Mouse (Mus musculus) embryonic facial prominence, embryonic 11.5 days (tissue): Measurements from ENCODE around the gene Mpzl1. TPM values are rescaled to one million over a fixed set of nuclear protein-coding genes. Genes with fewer than 3 reads are reported as not detected.

Experiments used
- ATAC-seq: fragments of 200-750 bp; cut with Nextera tagmentation; replicated peaks from 2 replicates; pipeline ENCODE4 v1.8.0; 2017; ENCODE audit warnings: low read depth; ENCODE audit not compliant: insufficient number of reproducible peaks, low FRiP score, low TSS enrichment
- DNase-seq: peaks from one replicate; pipeline ENCODE4 v3.0.0-alpha.2; 2015; ENCODE audit warnings: low spot score
- H3K27ac ChIP-seq: fragments of 300-500 bp; sonication (generic); replicated peaks from 2 replicates; pipeline ENCODE4 v1.5.1; 2014; ENCODE audit warnings: mild to moderate bottlenecking, low read depth, low read length, control low read depth
- H3K27me3 ChIP-seq: fragments of 300-500 bp; sonication (generic); 2 replicates; pipeline ENCODE4 v1.6.1; 2014; ENCODE audit warnings: mild to moderate bottlenecking, low read length, moderate library complexity, mixed read lengths; ENCODE audit not compliant: control insufficient read depth, insufficient read depth
- H3K36me3 ChIP-seq: fragments of 300-500 bp; sonication (generic); replicated peaks from 2 replicates; pipeline ENCODE4 v1.6.1; 2014; ENCODE audit warnings: low read depth, mild to moderate bottlenecking, low read length, moderate library complexity, mixed read lengths; ENCODE audit not compliant: control insufficient read depth, insufficient read depth
- H3K4me1 ChIP-seq: fragments of 300-500 bp; sonication (generic); 2 replicates; pipeline ENCODE4 v1.6.1; 2014; ENCODE audit warnings: low read length, mixed read lengths; ENCODE audit not compliant: control insufficient read depth, insufficient read depth
- H3K4me2 ChIP-seq: fragments of 300-500 bp; sonication (generic); 2 replicates; pipeline ENCODE4 v1.6.1; 2014; ENCODE audit warnings: low read depth, mild to moderate bottlenecking, control low read depth, low read length, moderate library complexity
- H3K4me3 ChIP-seq: fragments of 300-500 bp; sonication (generic); 2 replicates; pipeline ENCODE4 v1.5.1; 2014; ENCODE audit warnings: low read depth, low read length, control low read depth
- H3K9ac ChIP-seq: fragments of 300-500 bp; sonication (generic); replicated peaks from 2 replicates; pipeline ENCODE4 v1.6.1; 2014; ENCODE audit warnings: mild to moderate bottlenecking, control low read depth, low read length
- H3K9me3 ChIP-seq: fragments of 300-500 bp; sonication (generic); replicated peaks from 2 replicates; pipeline ENCODE4 v1.6.1; 2016; ENCODE audit warnings: mild to moderate bottlenecking, low read length, inconsistent platforms, mixed read lengths; ENCODE audit not compliant: control insufficient read depth
- WGBS: fragments of 180-500 bp; shearing (Covaris S2); extraction: QIAGEN DNeasy Blood & Tissue Kit; methylation state at CpG from one replicate; pipeline ENCODE4 v1.1.7; 2014; 5-methylcytosine and 5-hydroxymethylcytosine counted together
- polyA plus RNA-seq: library from polyadenylated mRNA; unstranded; fragments of >200 nt; fragmentation: Nextera tagmentation; extraction: Ambion mirVana; gene quantifications from 2 replicates; pipeline ENCODE4 v1.2.1, GENCODE M21; 2014

Gene Mpzl1
- polyA plus RNA-seq, 1 experiment from 2014 or later = 158 TPM

DNA sequence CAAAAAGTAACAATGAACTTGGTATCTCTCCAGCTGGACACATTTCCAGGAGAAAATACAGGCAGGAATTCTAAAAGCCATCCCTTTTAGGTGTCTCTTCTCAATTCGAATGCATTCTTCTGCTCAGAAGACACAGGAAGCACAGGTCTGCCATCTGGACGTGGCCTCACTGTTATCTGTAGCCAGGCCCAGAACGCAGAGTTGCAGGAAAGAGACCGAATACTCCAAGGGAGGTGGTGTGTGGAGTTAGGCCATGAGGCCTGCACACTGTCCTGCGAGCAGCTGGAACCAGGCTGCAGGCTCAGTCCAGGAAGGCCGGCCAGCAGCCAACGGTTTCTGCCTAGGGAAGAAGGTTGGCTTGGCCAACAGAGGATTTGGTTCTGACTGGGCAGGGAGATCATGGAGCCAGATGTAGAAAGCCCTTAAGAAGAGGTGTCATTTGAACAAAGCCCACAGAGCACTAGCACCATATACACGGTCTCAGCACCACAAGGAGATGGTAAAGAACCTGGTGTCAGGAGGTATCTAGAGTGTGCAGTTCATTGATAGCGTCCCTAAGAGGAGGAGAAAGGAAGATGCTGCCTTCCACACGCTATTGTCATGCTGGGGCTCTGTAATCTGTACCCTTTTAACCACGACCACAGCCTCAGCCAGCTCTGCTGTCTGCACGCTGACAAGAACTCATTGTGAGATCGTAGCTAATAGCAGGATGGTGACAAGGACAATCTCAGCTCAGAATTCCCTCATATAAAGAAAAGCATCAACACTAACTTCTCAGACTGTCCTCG lies 41.8 kb downstream of the Mpzl1 start:
- no peak overlapping the region for H3K4me3 ChIP-seq
- H3K36me3 ChIP-seq = no peaks in the 10 kb centered on the region; the same call in 1 of the 2 replicates
- no peaks in the 10 kb centered on the region for H3K9me3 ChIP-seq
- H3K4me2 ChIP-seq = no peak overlapping the region
- DNase-seq (no peak), ATAC-seq (no peak)
- no peak overlapping the region for H3K9ac ChIP-seq
- no peaks in the 10 kb centered on the region for H3K27me3 ChIP-seq
- H3K4me1 ChIP-seq = 0 out of 2 replicates have a peak, but pooled peaks cover 5% of the 10 kb centered on the region
- H3K27ac ChIP-seq = no peak overlapping the region
- whole genome bisulfite sequencing = 85% methylated on average over 14 of the region's 14 CpGs

DNA sequence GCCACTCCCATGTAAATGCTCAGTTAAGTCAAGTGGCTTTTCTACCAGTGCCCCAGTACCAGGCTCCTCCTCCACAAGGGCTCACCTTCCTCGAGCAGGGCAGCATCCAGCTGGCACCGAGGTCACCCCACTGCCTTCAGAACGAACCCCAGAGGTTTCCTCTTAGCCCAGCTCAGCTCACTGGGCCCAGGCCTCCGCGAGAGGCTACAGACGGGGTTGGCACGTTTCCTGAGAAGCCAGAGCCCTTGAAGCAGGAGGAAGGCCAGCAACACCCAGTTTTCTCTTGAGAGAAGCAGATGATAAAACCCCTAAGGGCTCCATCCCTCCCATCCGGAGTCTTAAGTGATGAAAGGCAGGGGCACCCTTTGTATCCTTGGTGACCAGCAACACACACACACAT lies 43.6 kb downstream of the Mpzl1 start:
- Histone ChIP-seq H3K4me3 (no peak overlapping the region), H3K27ac (no peak overlapping the region), H3K36me3 (no peaks in the 10 kb centered on the region; the same call in 1 of the 2 replicates), H3K27me3 (no peaks in the 10 kb centered on the region), H3K4me2 (no peak overlapping the region), H3K9me3 (no peaks in the 10 kb centered on the region), H3K9ac (no peak overlapping the region), H3K4me1 (0 out of 2 replicates have a peak, but pooled peaks cover 5% of the 10 kb centered on the region)
- 78% methylated on average over 8 of the region's 8 CpGs for WGBS
- no peak for DNase-seq
- ATAC-seq = no peak

DNA sequence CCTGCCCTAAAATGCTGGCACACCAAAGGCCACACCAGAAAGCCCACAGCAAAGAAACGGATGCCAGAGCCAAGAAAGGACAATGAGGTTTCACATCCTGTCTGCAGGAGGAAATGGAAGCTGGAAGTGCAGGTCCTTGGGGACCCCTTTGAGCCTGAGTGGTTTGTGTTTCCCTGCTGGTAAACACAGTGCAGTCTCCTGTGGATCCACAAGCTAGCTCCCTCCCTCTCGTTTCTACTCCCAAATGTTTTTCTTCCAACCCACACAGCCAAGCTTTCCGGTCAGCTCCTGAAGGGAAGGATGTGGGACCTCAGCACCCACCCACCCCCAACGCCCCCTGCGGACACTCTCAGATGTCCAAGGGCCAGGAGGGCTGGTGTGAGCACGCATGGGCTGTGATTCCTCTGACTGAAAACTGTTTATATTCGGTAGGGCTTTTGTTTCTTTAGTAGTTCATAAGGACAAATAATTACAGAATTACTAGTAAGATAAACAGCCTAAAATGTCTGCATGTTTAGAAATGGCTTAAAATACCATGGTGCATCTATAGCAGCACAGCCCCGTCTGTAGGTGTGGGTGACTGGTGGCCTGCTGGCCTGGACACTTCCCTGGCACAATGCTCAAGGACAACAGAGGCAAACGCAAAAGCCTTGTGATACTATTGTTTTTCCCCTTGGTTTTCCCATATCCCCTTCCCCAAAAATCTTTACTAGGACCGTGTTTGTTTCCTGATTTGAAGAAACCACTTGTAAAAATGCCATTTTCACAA lies 44.9 kb downstream of the Mpzl1 start:
- 0 out of 2 replicates have a peak, but pooled peaks cover 5% of the 10 kb centered on the region for H3K4me1 ChIP-seq
- H3K27me3 ChIP-seq = no peaks in the 10 kb centered on the region
- H3K36me3 ChIP-seq = no peaks in the 10 kb centered on the region; the same call in 1 of the 2 replicates
- no peak overlapping the region for H3K4me2 ChIP-seq
- 28% methylated on average over 10 of the region's 10 CpGs for WGBS
- no peaks in the 10 kb centered on the region for H3K9me3 ChIP-seq
- ATAC-seq (no peak), DNase-seq (peak; percentile 61)
- H3K9ac ChIP-seq = no peak overlapping the region
- H3K27ac ChIP-seq = no peak overlapping the region
- H3K4me3 ChIP-seq = no peak overlapping the region

DNA sequence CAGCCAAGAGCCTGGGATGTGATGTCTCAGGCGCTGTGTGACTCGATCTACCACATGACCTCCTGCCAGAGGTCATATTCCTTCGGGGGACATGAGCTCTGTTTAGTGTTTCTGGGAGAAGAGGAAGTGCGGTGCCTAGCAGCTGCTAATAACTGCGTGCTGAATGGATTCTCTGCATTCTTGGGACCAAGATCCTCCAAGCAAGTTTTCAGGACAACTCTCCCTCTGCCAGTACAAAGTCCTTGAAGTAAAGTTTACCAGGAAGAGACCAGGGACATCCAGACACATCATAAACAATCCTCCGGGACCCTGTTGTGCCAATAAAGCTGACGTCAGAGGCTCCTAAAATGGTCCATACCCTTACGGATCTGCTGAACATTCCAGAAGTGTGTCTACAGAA lies 46.5 kb downstream of the Mpzl1 start:
- Histone ChIP-seq H3K4me3 (no peak overlapping the region), H3K36me3 (no peaks in the 10 kb centered on the region; the same call in 1 of the 2 replicates), H3K27me3 (no peaks in the 10 kb centered on the region), H3K9me3 (no peaks in the 10 kb centered on the region), H3K9ac (no peak overlapping the region), H3K4me2 (no peak overlapping the region), H3K27ac (no peak overlapping the region), H3K4me1 (0 out of 2 replicates have a peak, but pooled peaks cover 5% of the 10 kb centered on the region)
- peak; percentile 15 for DNase-seq
- 32% methylated on average over 8 of the region's 8 CpGs for WGBS
- no peak for ATAC-seq

DNA sequence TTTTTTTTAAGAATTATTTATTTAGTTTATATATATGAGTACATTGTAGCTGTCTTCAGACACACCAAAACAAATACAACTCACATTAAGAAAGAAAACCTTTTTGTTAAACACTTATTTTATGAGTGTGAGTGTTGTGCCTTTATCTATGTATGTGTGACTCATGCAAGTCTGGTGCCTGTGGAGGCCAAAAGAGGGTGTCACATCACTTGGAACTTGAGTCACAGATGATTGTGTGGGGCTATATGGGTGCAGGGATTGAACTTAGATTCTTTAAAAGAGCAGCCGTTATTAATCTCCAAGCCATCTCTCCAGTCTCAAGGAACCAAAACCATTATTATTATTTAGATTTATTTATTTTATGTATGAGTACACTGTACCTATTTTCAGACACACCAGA lies 48.0 kb downstream of the Mpzl1 start:
- H3K27me3 ChIP-seq = no peaks in the 10 kb centered on the region
- WGBS = 88% methylated on average over 1 of the region's 1 CpGs
- DNase-seq = no peak

DNA sequence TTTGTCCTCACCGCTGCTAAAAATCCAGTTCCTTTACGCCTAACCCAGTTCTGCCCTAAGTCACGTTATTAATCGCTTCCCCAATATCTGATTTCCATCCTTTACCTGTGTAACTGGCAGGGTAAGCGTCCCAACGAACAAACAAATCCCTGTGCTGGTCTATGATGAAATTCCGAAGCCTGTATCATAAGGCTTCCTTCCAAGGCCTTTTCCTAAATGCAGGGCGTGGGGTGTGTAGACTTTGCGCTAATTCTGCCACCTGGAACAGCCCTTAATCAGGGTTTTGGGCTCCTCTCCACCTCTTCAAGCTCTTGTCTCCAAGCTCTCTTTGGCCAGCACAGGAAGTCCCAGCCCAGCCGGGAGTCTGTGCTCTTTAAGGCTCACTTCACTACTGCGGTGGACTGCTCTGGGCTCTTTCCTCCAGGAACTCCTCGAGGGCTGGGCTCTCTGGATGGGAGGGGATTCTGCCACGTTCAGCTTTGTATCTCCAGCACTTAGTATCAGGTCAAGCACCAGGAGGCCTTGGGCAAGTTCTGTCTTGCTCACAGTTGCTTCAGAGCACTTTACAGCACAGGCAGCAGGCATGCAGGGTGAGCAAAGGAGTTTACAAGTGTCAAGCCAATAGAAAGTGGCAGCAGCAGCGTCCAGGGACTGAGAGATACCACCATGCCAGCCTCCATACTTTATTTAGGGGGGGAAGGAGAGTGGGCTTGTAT lies 48.8 kb downstream of the Mpzl1 start:
- Histone ChIP-seq H3K27ac (no peak overlapping the region), H3K9ac (no peak overlapping the region), H3K4me2 (no peak overlapping the region), H3K27me3 (no peaks in the 10 kb centered on the region), H3K9me3 (no peaks in the 10 kb centered on the region), H3K4me3 (no peak overlapping the region), H3K36me3 (no peaks in the 10 kb centered on the region), H3K4me1 (0 out of 2 replicates have a peak, but pooled peaks cover 5% of the 10 kb centered on the region)
- DNase-seq (peak; percentile 20), ATAC-seq (no peak)
- WGBS = 69% methylated on average over 14 of the region's 14 CpGs

More for the DNA sequence above, 48.0 kb downstream of the Mpzl1 start:
- no peaks in the 10 kb centered on the region for H3K9me3 ChIP-seq
- H3K4me1 ChIP-seq = 0 out of 2 replicates have a peak, but pooled peaks cover 5% of the 10 kb centered on the region
- no peaks in the 10 kb centered on the region for H3K36me3 ChIP-seq
- H3K4me3 ChIP-seq = no peak overlapping the region
- no peak for ATAC-seq
- no peak overlapping the region for H3K4me2 ChIP-seq
- H3K27ac ChIP-seq = no peak overlapping the region
- no peak overlapping the region for H3K9ac ChIP-seq

DNA sequence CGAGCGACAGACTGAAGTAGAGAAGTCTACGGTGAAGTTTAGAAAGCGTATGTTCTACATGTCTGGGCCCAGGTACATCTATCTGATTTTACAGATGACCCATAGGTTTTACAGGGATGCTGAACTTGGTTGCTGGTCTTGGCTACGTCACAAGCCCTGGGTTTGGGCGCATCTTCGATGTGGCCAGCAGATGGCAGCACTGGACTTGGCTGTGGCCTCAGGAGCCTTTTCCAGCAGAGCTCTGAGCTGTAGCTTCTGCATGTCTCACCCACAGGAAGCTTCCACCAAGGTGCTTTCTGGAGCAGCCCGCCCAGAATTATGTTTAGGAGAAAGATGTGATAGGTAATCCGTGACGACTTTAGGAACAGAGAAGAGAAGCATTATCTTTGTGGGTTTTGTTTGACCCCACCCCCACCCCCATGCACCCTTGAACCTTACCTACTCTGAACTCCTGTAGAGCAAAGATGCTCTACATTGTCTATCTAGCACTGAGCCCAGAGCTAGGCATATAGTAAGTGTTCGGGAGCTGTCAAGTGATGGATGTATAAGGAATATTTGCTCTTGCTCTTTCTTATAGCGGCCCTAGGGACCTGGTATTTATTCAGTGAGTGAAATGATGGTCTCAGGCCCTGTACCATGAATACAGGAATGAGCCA lies 50.7 kb downstream of the Mpzl1 start:
- peak; percentile 61 for ATAC-seq
- no peak overlapping the region for H3K9ac ChIP-seq
- H3K4me2 ChIP-seq = no peak overlapping the region
- no peak overlapping the region for H3K4me3 ChIP-seq
- no peaks in the 10 kb centered on the region for H3K9me3 ChIP-seq
- 0 out of 2 replicates have a peak, but pooled peaks cover 5% of the 10 kb centered on the region for H3K4me1 ChIP-seq
- DNase-seq = peak; percentile 93
- no peak overlapping the region for H3K27ac ChIP-seq
- no peaks in the 10 kb centered on the region for H3K27me3 ChIP-seq
- WGBS = 29% methylated on average over 12 of the region's 12 CpGs
- H3K36me3 ChIP-seq = no peaks in the 10 kb centered on the region
